Mouse (Mus musculus) E14TG2a.4 (cell line): ENCODE results near the gene Tubb4b.

Experiments used
- CTCF ChIP-seq: conservative IDR thresholded peaks from 2 replicates; pipeline ENCODE4 v1.5.1; 2014; ENCODE audit warnings: low read length
- NANOG ChIP-seq: IDR thresholded peaks from 2 replicates; pipeline ENCODE4 v1.6.1; 2014; ENCODE audit warnings: borderline replicate concordance, low read length, mixed read lengths
- POU5F1 ChIP-seq: IDR thresholded peaks from 2 replicates; pipeline ENCODE4 v1.6.1; 2014; ENCODE audit warnings: low read length, borderline replicate concordance

DNA sequence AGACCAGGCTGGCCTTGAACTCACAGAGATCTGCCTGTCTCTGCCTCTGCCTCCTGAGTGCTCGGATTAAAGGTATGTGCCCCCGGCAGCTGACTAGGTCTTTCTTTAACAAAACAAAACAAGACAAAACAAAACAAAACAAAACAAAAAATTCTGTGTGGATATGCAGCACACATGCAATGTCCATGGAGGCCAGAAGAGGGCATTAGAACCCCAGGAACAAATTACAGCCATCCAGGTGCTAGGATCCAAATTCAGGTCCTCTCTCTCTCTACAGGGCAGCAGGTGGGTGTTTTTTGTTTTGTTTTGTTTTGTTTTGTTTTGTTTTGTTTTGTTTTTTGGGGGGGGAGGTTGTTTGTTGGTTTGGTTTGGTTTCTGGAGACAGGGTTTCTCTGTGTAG lies 34.4 kb upstream of the Tubb4b start:
- peak; percentile 82 for TF ChIP-seq CTCF
- no peak for TF ChIP-seq POU5F1
- TF ChIP-seq NANOG: no peak
